Mouse (Mus musculus) myocyte (in vitro differentiated cells): ENCODE results near the gene Slc7a8.

Source experiments
- MAX ChIP-seq: IDR thresholded peaks from one replicate; pipeline ENCODE4 v1.6.1; 2011; ENCODE audit warnings: low read depth, mild to moderate bottlenecking, control low read depth
- MYOD1 ChIP-seq, 3 experiments: IDR thresholded peaks; one replicate each; pipeline ENCODE4 v1.6.1; 2011; ENCODE audit warnings: control low read depth in 2 of 3, low read depth in 2 of 3, mild to moderate bottlenecking in 2 of 3, moderate library complexity in 1 of 3; ENCODE audit not compliant: insufficient read length in 2 of 3, control insufficient read depth in 1 of 3
- POLR2A ChIP-seq: IDR thresholded peaks from one replicate; pipeline ENCODE4 v1.6.1; 2011; ENCODE audit warnings: low read depth, mild to moderate bottlenecking, control low read depth, moderate library complexity; ENCODE audit not compliant: insufficient read length
- REST ChIP-seq: IDR thresholded peaks from one replicate; pipeline ENCODE4 v1.6.1; 2011; ENCODE audit warnings: mild to moderate bottlenecking, control low read depth, moderate library complexity; ENCODE audit not compliant: insufficient read depth, insufficient read length
- TCF12 ChIP-seq: IDR thresholded peaks from one replicate; pipeline ENCODE4 v1.6.1; 2011; ENCODE audit warnings: mild to moderate bottlenecking, control low read depth; ENCODE audit not compliant: poor library complexity, insufficient read depth, severe bottlenecking

GRCm38 (mm10) chr14:54754602-54755018 lies 27.1 kb downstream of the Slc7a8 start:
- no peak for TF ChIP-seq MAX
- TF ChIP-seq POLR2A = no peak
- no peak for TF ChIP-seq MYOD1 (IDR thresholded peaks at IDR 0.05; ENCODE audit: control insufficient read depth in 1 of 3, insufficient read length in 2 of 3, low read depth in 2 of 3)
- no peak for TF ChIP-seq REST
- no peak for TF ChIP-seq TCF12
